Mouse (Mus musculus): ENCODE results near the gene Lasp1.

GRCm38 (mm10) chr11:97821401-97822064, 22.7 kb downstream of the Lasp1 start:
- no peak for TF ChIP-seq CTCF (IDR thresholded peaks at IDR 0.05; ENCODE audit: extremely low read depth, insufficient read depth, insufficient read length, insufficient replicate concordance)
- no peak for TF ChIP-seq POLR2A (IDR thresholded peaks at IDR 0.05; ENCODE audit: low read depth, low read length)

Measured in spleen, adult 2 months (tissue).